Mouse (Mus musculus) lung, embryonic 15.5 days (tissue): ENCODE data around the gene Mvd. TPM values are rescaled to one million over a fixed set of nuclear protein-coding genes. Genes with fewer than 3 reads are reported as not detected.

ENCODE experiments used
- ATAC-seq: fragments of 200-750 bp; cut with Nextera tagmentation; 2 replicates; pipeline ENCODE4 v1.8.0; 2017; ENCODE audit warnings: moderate number of reproducible peaks, borderline replicate concordance; ENCODE audit not compliant: low FRiP score, low TSS enrichment; ENCODE audit errors: extremely low read depth
- H3K27ac ChIP-seq: fragments of 300-500 bp; sonication (generic); 2 replicates; pipeline ENCODE4 v1.5.1; 2015; ENCODE audit warnings: moderate library complexity, mild to moderate bottlenecking, inconsistent platforms
- H3K27me3 ChIP-seq: fragments of 300-500 bp; sonication (generic); 2 replicates; pipeline ENCODE4 v1.6.1; 2015; ENCODE audit warnings: inconsistent platforms
- H3K36me3 ChIP-seq: fragments of 300-500 bp; sonication (generic); 2 replicates; pipeline ENCODE4 v1.6.1; 2015; ENCODE audit warnings: inconsistent platforms
- H3K4me1 ChIP-seq: fragments of 300-500 bp; sonication (generic); 2 replicates; pipeline ENCODE4 v1.6.1; 2015; ENCODE audit warnings: inconsistent platforms
- H3K4me2 ChIP-seq: fragments of 300-500 bp; sonication (generic); 2 replicates; pipeline ENCODE4 v1.6.1; 2015; ENCODE audit warnings: inconsistent platforms, mild to moderate bottlenecking, moderate library complexity
- H3K4me3 ChIP-seq: fragments of 300-500 bp; sonication (generic); 2 replicates; pipeline ENCODE4 v1.5.1; 2015; ENCODE audit warnings: mild to moderate bottlenecking, inconsistent platforms
- H3K9ac ChIP-seq: fragments of 300-500 bp; sonication (generic); 2 replicates; pipeline ENCODE4 v1.6.1; 2015; ENCODE audit warnings: inconsistent platforms
- H3K9me3 ChIP-seq: fragments of 300-500 bp; sonication (generic); 2 replicates; pipeline ENCODE4 v1.6.1; 2016; ENCODE audit warnings: inconsistent platforms
- WGBS: fragments of 180-500 bp; shearing (Covaris S2); methylation state at CpG from one replicate; pipeline ENCODE4 v1.1.7; 2015; 5-methylcytosine and 5-hydroxymethylcytosine counted together
- polyA plus RNA-seq: library from polyadenylated mRNA; unstranded; fragments of >200 nt; fragmentation: Nextera tagmentation; extraction: Ambion mirVana; gene quantifications from 2 replicates; pipeline ENCODE4 v1.2.1, GENCODE M21; 2015

Gene Mvd
- 24.3 and 24.7 TPM in 2 replicates for polyA plus RNA-seq

GRCm38 (mm10) chr8:122443262-122444006 is at the start of gene Mvd:
TSS of gene Mvd (minus strand) at chr8:122443422.
- Histone ChIP-seq H3K9ac (peak within 1 kb of the TSS; percentile 65), H3K4me1 (peaks cover 29% of the 10 kb centered on the region), H3K4me3 (peak within 1 kb of the TSS; percentile 63), H3K9me3 (no peaks in the 10 kb centered on the region), H3K36me3 (no peaks in the 10 kb centered on the region), H3K27ac (peak within 1 kb of the TSS; percentile 99), H3K27me3 (no peaks in the 10 kb centered on the region), H3K4me2 (peak within 1 kb of the TSS; percentile 94)
- WGBS, result under 1% methylated on average over 47 of the region's 47 CpGs
- peak; percentile 97 for ATAC-seq

GRCm38 (mm10) chr8:122488387-122488786 is 45.2 kb upstream of the Mvd start:
- no peak overlapping the region for H3K4me3 ChIP-seq
- no peak overlapping the region for H3K4me2 ChIP-seq
- no peak overlapping the region for H3K9ac ChIP-seq
- ATAC-seq, result no peak
- H3K36me3 ChIP-seq, result peaks cover 96% of the 10 kb centered on the region
- 91% methylated on average over 9 of the region's 9 CpGs for WGBS
- H3K4me1 ChIP-seq, result no peaks in the 10 kb centered on the region
- H3K9me3 ChIP-seq, result no peaks in the 10 kb centered on the region
- no peak overlapping the region for H3K27ac ChIP-seq
- H3K27me3 ChIP-seq, result no peaks in the 10 kb centered on the region

GRCm38 (mm10) chr8:122484831-122485230 is 41.6 kb upstream of the Mvd start:
- Histone ChIP-seq H3K4me1 (no peaks in the 10 kb centered on the region), H3K9me3 (no peaks in the 10 kb centered on the region), H3K9ac (no peak overlapping the region), H3K4me3 (no peak overlapping the region), H3K27ac (no peak overlapping the region), H3K4me2 (no peak overlapping the region), H3K27me3 (no peaks in the 10 kb centered on the region), H3K36me3 (peaks cover 92% of the 10 kb centered on the region)
- WGBS, result 84% methylated on average over 12 of the region's 12 CpGs
- no peak for ATAC-seq

GRCm38 (mm10) chr8:122483877-122484276 is 40.7 kb upstream of the Mvd start:
- Histone ChIP-seq H3K36me3 (peaks cover 92% of the 10 kb centered on the region), H3K27ac (no peak overlapping the region), H3K9ac (no peak overlapping the region), H3K27me3 (no peaks in the 10 kb centered on the region), H3K4me1 (no peaks in the 10 kb centered on the region), H3K9me3 (no peaks in the 10 kb centered on the region), H3K4me2 (no peak overlapping the region), H3K4me3 (no peak overlapping the region)
- WGBS, result 98% methylated on average over 7 of the region's 7 CpGs
- ATAC-seq, result no peak

GRCm38 (mm10) chr8:122482448-122482847 is 39.2 kb upstream of the Mvd start:
- H3K9ac ChIP-seq, result no peak overlapping the region
- no peaks in the 10 kb centered on the region for H3K9me3 ChIP-seq
- H3K27ac ChIP-seq, result no peak overlapping the region
- H3K36me3 ChIP-seq, result peaks cover 82% of the 10 kb centered on the region
- H3K4me1 ChIP-seq, result no peaks in the 10 kb centered on the region
- WGBS, result 87% methylated on average over 8 of the region's 8 CpGs
- H3K27me3 ChIP-seq, result no peaks in the 10 kb centered on the region
- H3K4me2 ChIP-seq, result no peak overlapping the region
- no peak overlapping the region for H3K4me3 ChIP-seq
- ATAC-seq, result no peak

GRCm38 (mm10) chr8:122475580-122476320 is 32.5 kb upstream of the Mvd start, which contains the start of the genes Rnf166 and Ctu2:
TSS of gene Rnf166 (minus strand) at chr8:122476064.
TSS of gene Ctu2 (plus strand) at chr8:122476143.
- under 1% methylated on average over 103 of the region's 103 CpGs for WGBS
- Histone ChIP-seq H3K9me3 (no peaks in the 10 kb centered on the region), H3K27ac (peak within 1 kb of the TSS; percentile 66), H3K36me3 (peaks cover 19% of the 10 kb centered on the region), H3K4me3 (peak within 1 kb of the TSS; percentile 99), H3K9ac (peak within 1 kb of the TSS; percentile 92), H3K4me2 (peak within 1 kb of the TSS; percentile 90), H3K27me3 (no peaks in the 10 kb centered on the region), H3K4me1 (peaks cover 22% of the 10 kb centered on the region)
- ATAC-seq, result peak; percentile 92

- Histone ChIP-seq H3K4me2 (peak overlapping the region; percentile 90), H3K4me3 (peak overlapping the region; percentile 99), H3K27ac (peak overlapping the region; percentile 66), H3K27me3 (no peaks in the 10 kb centered on the region), H3K9me3 (no peaks in the 10 kb centered on the region), H3K36me3 (peaks cover 18% of the 10 kb centered on the region), H3K4me1 (peaks cover 22% of the 10 kb centered on the region), H3K9ac (peak overlapping the region; percentile 92)
- peak; percentile 11 for ATAC-seq
- 4% methylated on average over 16 of the region's 16 CpGs for WGBS
Measured at GRCm38 (mm10) chr8:122474951-122475560, 31.8 kb upstream of the Mvd start.

GRCm38 (mm10) chr8:122473911-122474421 is 30.7 kb upstream of the Mvd start:
- H3K4me2 ChIP-seq, result 0 out of 2 replicates have a peak overlapping the region, but pooled peaks have one; percentile 90
- no peak for ATAC-seq
- no peak overlapping the region for H3K27ac ChIP-seq
- H3K9me3 ChIP-seq, result no peaks in the 10 kb centered on the region
- 81% methylated on average over 8 of the region's 8 CpGs for WGBS
- H3K4me1 ChIP-seq, result peaks cover 22% of the 10 kb centered on the region
- no peak overlapping the region for H3K4me3 ChIP-seq
- no peaks in the 10 kb centered on the region for H3K27me3 ChIP-seq
- 0 out of 2 replicates have a peak, but pooled peaks cover 7% of the 10 kb centered on the region for H3K36me3 ChIP-seq
- H3K9ac ChIP-seq, result no peak overlapping the region

GRCm38 (mm10) chr8:122470691-122471090 is 27.5 kb upstream of the Mvd start:
- 81% methylated on average over 5 of the region's 5 CpGs for WGBS
- no peak overlapping the region for H3K9ac ChIP-seq
- H3K4me1 ChIP-seq, result peaks cover 11% of the 10 kb centered on the region
- H3K36me3 ChIP-seq, result peaks cover 12% of the 10 kb centered on the region
- H3K9me3 ChIP-seq, result no peaks in the 10 kb centered on the region
- no peak overlapping the region for H3K27ac ChIP-seq
- H3K27me3 ChIP-seq, result no peaks in the 10 kb centered on the region
- no peak for ATAC-seq
- no peak overlapping the region for H3K4me2 ChIP-seq
- no peak overlapping the region for H3K4me3 ChIP-seq

GRCm38 (mm10) chr8:122469965-122470364 is 26.7 kb upstream of the Mvd start:
- Histone ChIP-seq H3K9me3 (no peaks in the 10 kb centered on the region), H3K4me2 (no peak overlapping the region), H3K27ac (no peak overlapping the region), H3K36me3 (peaks cover 12% of the 10 kb centered on the region), H3K4me1 (peaks cover 9% of the 10 kb centered on the region), H3K27me3 (no peaks in the 10 kb centered on the region), H3K4me3 (no peak overlapping the region), H3K9ac (no peak overlapping the region)
- no peak for ATAC-seq
- WGBS, result 81% methylated on average over 10 of the region's 10 CpGs

GRCm38 (mm10) chr8:122469407-122469806 is 26.2 kb upstream of the Mvd start:
- H3K27ac ChIP-seq, result no peak overlapping the region
- no peaks in the 10 kb centered on the region for H3K9me3 ChIP-seq
- no peak for ATAC-seq
- H3K27me3 ChIP-seq, result no peaks in the 10 kb centered on the region
- 79% methylated on average over 6 of the region's 6 CpGs for WGBS
- H3K36me3 ChIP-seq, result peaks cover 12% of the 10 kb centered on the region
- H3K4me2 ChIP-seq, result no peak overlapping the region
- H3K4me3 ChIP-seq, result no peak overlapping the region
- no peak overlapping the region for H3K9ac ChIP-seq
- peaks cover 3% of the 10 kb centered on the region for H3K4me1 ChIP-seq
